Mouse (Mus musculus) liver, adult 10 weeks (tissue): ENCODE measurements around the gene Rps17. TPM values are rescaled to one million over a fixed set of nuclear protein-coding genes. Genes with fewer than 3 reads are reported as not detected.

Experiments used
- polyA plus RNA-seq: library from polyadenylated mRNA; stranded (reverse); fragments of 350-450 nt; fragmentation: Illumina TruSeq; extraction: RNeasy Lipid Tissue Mini Kit (QIAGEN cat#74804); gene quantifications from one replicate; pipeline ENCODE4 v1.2.3, GENCODE M21; 2014; ENCODE audit warnings: low read depth, low replicate concordance

The Rps17 gene
- polyA plus RNA-seq: 188 TPM

DNA sequence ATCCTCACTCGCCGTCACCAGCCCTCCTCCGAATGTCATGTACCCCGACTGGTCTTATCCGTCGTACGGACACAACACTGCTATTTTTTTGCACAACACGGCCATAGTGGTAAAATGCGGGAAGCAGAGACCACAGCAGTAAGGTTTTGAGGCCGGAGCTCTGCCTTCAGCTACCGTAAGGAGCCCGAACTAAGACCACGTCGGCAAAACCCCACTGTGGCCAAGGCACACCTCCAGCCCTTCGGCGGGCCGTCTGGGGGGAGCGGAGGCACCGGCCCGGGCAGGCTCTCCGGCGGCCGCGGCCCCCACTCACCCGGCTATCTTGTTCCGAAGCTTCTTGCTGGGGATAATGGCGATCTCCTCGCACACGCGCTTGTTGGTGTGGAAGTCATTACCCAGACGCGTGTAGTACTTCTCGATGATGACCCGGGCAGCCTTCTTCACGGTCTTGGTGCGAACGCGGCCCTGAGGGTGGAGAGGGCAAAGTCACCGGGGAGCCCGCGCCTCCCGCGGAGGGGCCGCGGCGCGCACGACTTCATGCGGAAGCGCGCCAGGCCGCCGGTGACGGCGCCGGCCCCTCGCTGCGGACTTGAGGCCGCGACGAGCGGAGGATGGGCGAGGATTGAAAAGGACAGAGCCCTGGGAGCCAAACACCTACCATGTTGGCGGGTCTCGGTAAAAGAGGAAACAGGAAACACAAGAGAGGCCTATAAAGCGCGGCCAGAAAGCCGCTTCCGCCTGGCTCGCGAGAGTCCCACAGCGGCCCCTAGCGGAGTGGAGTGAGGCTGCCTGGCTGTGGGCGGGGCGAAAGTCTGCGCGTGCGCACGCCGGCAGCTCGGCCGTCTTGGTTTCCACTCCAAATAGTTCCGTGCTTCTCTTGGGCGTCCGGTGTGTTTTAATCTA is at the start of gene Rps17:
Gene Rps17 (minus strand): TSS at position 711 of the 903 bp plus-strand sequence.

Other genes starting within 250 kb of the Rps17 start
- gene Slc28a1, start 230.5 kb downstream of the Rps17 start, polyA plus RNA-seq: not detected
- 46.4 TPM for gene Pde8a, start 131.7 kb downstream of the Rps17 start, polyA plus RNA-seq
- gene Cpeb1, start 110.2 kb upstream of the Rps17 start, polyA plus RNA-seq: 7.0 TPM
- gene Ap3b2, start 148.7 kb upstream of the Rps17 start, polyA plus RNA-seq: not detected
- gene BC048679, start 153.0 kb upstream of the Rps17 start, polyA plus RNA-seq: not detected
- not detected for gene Fsd2, start 221.7 kb upstream of the Rps17 start, polyA plus RNA-seq
- 13.7 TPM for gene Whamm, start 226.0 kb upstream of the Rps17 start, polyA plus RNA-seq